Mouse (Mus musculus): ENCODE data around the gene Mier3. TPM values are rescaled to one million over a fixed set of nuclear protein-coding genes. Genes with fewer than 3 reads are reported as not detected.

The Mier3 gene
- polyA plus RNA-seq, 1 experiment from 2014 or later: 17.1 TPM

GRCm38 (mm10) chr13:111755937-111756336, 75.2 kb downstream of the Mier3 start:
- Histone ChIP-seq H3K27ac (no peak overlapping the region), H3K9me3 (peaks cover 10% of the 10 kb centered on the region; the same call in 1 of the 2 replicates), H3K4me3 (no peak overlapping the region), H3K27me3 (ENCODE audit: insufficient read depth, poor library complexity, severe bottlenecking) (no peaks in the 10 kb centered on the region), H3K36me3 (peaks cover 99% of the 10 kb centered on the region), H3K4me1 (replicated peaks) (no peaks in the 10 kb centered on the region)
- 97% methylated on average over 15 of the region's 15 CpGs for WGBS
- no peak for DNase-seq (ENCODE audit: low spot score)

GRCm38 (mm10) chr13:111756986-111757385, 76.2 kb downstream of the Mier3 start:
- no peak for DNase-seq (ENCODE audit: low spot score)
- H3K36me3 ChIP-seq: peaks cover 99% of the 10 kb centered on the region
- no peaks in the 10 kb centered on the region for H3K4me1 ChIP-seq (replicated peaks)
- no peaks in the 10 kb centered on the region for H3K27me3 ChIP-seq (ENCODE audit: insufficient read depth, poor library complexity, severe bottlenecking)
- H3K9me3 ChIP-seq: peaks cover 10% of the 10 kb centered on the region; the same call in 1 of the 2 replicates
- no peak overlapping the region for H3K4me3 ChIP-seq
- no peak overlapping the region for H3K27ac ChIP-seq
- 94% methylated on average over 6 of the region's 6 CpGs for WGBS

GRCm38 (mm10) chr13:111762526-111762925, 81.7 kb downstream of the Mier3 start:
- Histone ChIP-seq H3K4me3 (no peak overlapping the region), H3K4me1 (replicated peaks) (no peaks in the 10 kb centered on the region), H3K36me3 (peaks cover 98% of the 10 kb centered on the region), H3K9me3 (no peaks in the 10 kb centered on the region), H3K27me3 (ENCODE audit: insufficient read depth, poor library complexity, severe bottlenecking) (no peaks in the 10 kb centered on the region), H3K27ac (no peak overlapping the region)
- no peak for DNase-seq (ENCODE audit: low spot score)
- WGBS: 93% methylated on average over 12 of the region's 12 CpGs

Other genes starting within 250 kb of the Mier3 start
- gene Gpbp1, start 190.9 kb upstream of the Mier3 start, polyA plus RNA-seq (2016; fragmentation: Nextera tagmentation; extraction: Ambion mirVana): 68.4 and 90.4 TPM in 2 replicates
- not detected in 2 replicates for gene Gm49496, start 131.0 kb upstream of the Mier3 start, polyA plus RNA-seq (2016; fragmentation: Nextera tagmentation; extraction: Ambion mirVana)
- not detected in 2 replicates for gene Gm10198, start 88.2 kb upstream of the Mier3 start, polyA plus RNA-seq (2016; fragmentation: Nextera tagmentation; extraction: Ambion mirVana)
- gene Map3k1, start 128.0 kb downstream of the Mier3 start, polyA plus RNA-seq (2016; fragmentation: Nextera tagmentation; extraction: Ambion mirVana): 11.1 and 12.6 TPM in 2 replicates